Comparison of ENCODE assay signal across 1 mouse cellular context in the genomic region with DNA sequence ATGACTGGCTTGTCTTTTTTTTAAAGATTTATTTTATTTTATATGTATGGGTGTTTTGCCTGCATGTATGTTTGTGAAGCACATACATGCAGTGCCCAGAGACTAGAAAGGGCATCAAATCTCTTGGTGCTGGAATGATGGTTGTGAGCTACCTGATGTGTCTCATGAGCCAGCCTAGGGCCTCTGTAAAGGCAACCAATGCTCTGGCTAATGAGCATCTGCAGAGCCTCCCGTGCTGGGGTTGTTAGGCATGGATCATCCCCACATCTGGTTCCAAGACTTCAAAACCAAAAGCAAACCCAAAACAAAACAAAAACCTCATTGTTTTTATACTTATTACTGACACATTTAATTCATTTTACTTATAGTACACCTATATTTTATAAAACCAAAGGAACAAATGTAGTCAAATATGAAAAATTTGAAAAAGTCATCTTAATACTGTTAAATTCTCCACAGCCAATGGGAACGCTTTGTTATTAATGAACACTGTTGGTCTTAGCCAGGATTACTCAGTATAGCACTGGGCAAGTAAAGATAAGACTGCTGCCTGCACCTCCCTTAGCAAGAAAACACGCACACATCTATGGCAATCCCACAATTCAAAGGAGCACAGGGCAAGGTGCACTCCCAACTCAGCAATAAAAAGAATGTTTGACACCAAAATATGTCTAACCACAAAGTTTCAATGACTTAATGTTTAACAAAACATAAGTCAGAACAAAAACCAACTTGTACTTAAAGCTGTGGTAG.
TF ChIP-seq lines count a peak whose summit lies in the region.

No protein-coding gene starts in this region.

TF ChIP-seq in MEL, 35 proteins besides CTCF, POLR2A, EP300 and RAD21:
- TF ChIP-seq NELFE (IDR thresholded peaks at IDR 0.05; ENCODE audit: low read depth, low read length) (no peak), MYB (IDR thresholded peaks at IDR 0.05; ENCODE audit: low read depth, low read length) (no peak), ETS1 (IDR thresholded peaks at IDR 0.05; ENCODE audit: low read depth, low read length) (no peak), TBP (IDR thresholded peaks at IDR 0.05; ENCODE audit: low read depth, low read length) (no peak), SMC3 (IDR thresholded peaks at IDR 0.05; ENCODE audit: low read depth, low read length) (no peak), CHD2 (IDR thresholded peaks at IDR 0.05; ENCODE audit: low read length) (no peak)
